Mouse (Mus musculus) cerebellum, adult 2 months (tissue): Measurements from ENCODE around the gene Grpel1.

Experiments
- CTCF ChIP-seq: fragments of 200-500 bp; IDR thresholded peaks from 2 replicates; pipeline ENCODE4 v1.5.1; 2011; ENCODE audit warnings: low read depth, mild to moderate bottlenecking, control low read depth, low read length, moderate library complexity, borderline replicate concordance; ENCODE audit not compliant: insufficient read depth
- POLR2A ChIP-seq: fragments of 200-500 bp; IDR thresholded peaks from 2 replicates; pipeline ENCODE4 v1.6.1; 2011; ENCODE audit warnings: low read length, control low read depth, borderline replicate concordance; ENCODE audit not compliant: insufficient read depth

DNA sequence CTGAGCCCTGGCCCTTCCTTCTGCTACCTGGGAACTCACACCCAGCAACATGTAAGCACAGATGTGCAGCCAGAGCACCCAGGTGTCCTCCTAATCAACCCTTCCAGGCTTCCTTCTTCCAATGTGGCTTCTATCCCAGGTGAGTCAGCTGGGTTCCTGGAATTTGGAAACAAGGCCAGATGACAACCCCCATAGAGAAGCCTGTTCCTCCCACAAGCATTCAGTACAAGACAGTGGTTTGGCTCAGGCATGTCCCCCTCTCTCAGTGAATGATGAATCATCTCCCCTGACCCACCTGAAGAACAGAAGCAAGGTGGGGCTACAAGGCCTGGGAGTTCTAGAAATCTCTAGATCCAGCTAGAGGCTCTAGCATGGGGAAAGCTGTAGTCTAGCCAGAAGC, 42.1 kb upstream of the Grpel1 start:
- TF ChIP-seq POLR2A = no peak
- TF ChIP-seq CTCF = no peak
